Mouse (Mus musculus): ENCODE measurements around the gene Atp23. TPM values are rescaled to one million over a fixed set of nuclear protein-coding genes. Genes with fewer than 3 reads are reported as not detected.
"Not testable (repeated sequence)": the region's sequence is repeated elsewhere in the genome, so short reads cannot be mapped to it uniquely, and the experiment has no call there.

Gene Atp23
- polyA plus RNA-seq, 1 experiment, result 8.1 TPM

GRCm38 (mm10) chr10:126826216-126826615, 74.9 kb downstream of the Atp23 start:
- DNase-seq (ENCODE audit: low read depth), result not testable (repeated sequence)

GRCm38 (mm10) chr10:126822418-126822817, 78.7 kb downstream of the Atp23 start:
- no peak for DNase-seq (ENCODE audit: low read depth)

Other genes with a start within 250 kb of the Atp23 start
- 119 and 121 TPM in 2 replicates for gene Ctdsp2, start 77.4 kb upstream of the Atp23 start, polyA plus RNA-seq (2012; rRNA removed)
- 0.07 and 0.13 TPM in 2 replicates for gene Avil, start 99.4 kb upstream of the Atp23 start, polyA plus RNA-seq (2012; rRNA removed)
- 27.1 and 32.9 TPM in 2 replicates for gene Tsfm, start 129.5 kb upstream of the Atp23 start, polyA plus RNA-seq (2012; rRNA removed)
- 31.2 and 31.9 TPM in 2 replicates for gene Mettl1, start 140.1 kb upstream of the Atp23 start, polyA plus RNA-seq (2012; rRNA removed)
- gene Eef1akmt3, start 140.2 kb upstream of the Atp23 start, polyA plus RNA-seq (2012; rRNA removed), result 0.55 and 0.86 TPM in 2 replicates
- gene Cyp27b1, start 146.9 kb upstream of the Atp23 start, polyA plus RNA-seq (2012; rRNA removed), result 0.22 TPM in 2 replicates
- gene March9, start 158.8 kb upstream of the Atp23 start, polyA plus RNA-seq (2012; rRNA removed), result 6.1 and 8.9 TPM in 2 replicates
- gene Cdk4, start 162.2 kb upstream of the Atp23 start, polyA plus RNA-seq (2012; rRNA removed), result 204 and 205 TPM in 2 replicates
- 128 and 146 TPM in 2 replicates for gene Tspan31, start 168.9 kb upstream of the Atp23 start, polyA plus RNA-seq (2012; rRNA removed)
- gene Agap2, start 173.9 kb upstream of the Atp23 start, polyA plus RNA-seq (2012; rRNA removed), result 5.3 and 5.7 TPM in 2 replicates
- gene Os9, start 219.8 kb upstream of the Atp23 start, polyA plus RNA-seq (2012; rRNA removed), result 109 and 143 TPM in 2 replicates

All from gonadal fat pad, adult 2 months (tissue).